Mouse (Mus musculus) heart, embryonic 11.5 days (tissue): Measurements from ENCODE around the gene Wdr48. TPM values are rescaled to one million over a fixed set of nuclear protein-coding genes. Genes with fewer than 3 reads are reported as not detected.

Experiments used
- ATAC-seq: fragments of 200-750 bp; cut with Nextera tagmentation; replicated peaks from 2 replicates; pipeline ENCODE4 v1.8.0; 2017; ENCODE audit warnings: moderate library complexity; ENCODE audit not compliant: insufficient number of reproducible peaks, low FRiP score, low TSS enrichment
- H3K27ac ChIP-seq: fragments of 300-500 bp; sonication (generic); 2 replicates; pipeline ENCODE4 v1.5.1; 2014; ENCODE audit warnings: mild to moderate bottlenecking, low read depth, low read length
- H3K27me3 ChIP-seq: fragments of 300-500 bp; sonication (generic); 2 replicates; pipeline ENCODE4 v1.6.1; 2014; ENCODE audit warnings: mild to moderate bottlenecking, low read length, mixed read lengths; ENCODE audit not compliant: control insufficient read depth, insufficient read depth
- H3K36me3 ChIP-seq: fragments of 300-500 bp; sonication (generic); 2 replicates; pipeline ENCODE4 v1.6.1; 2014; ENCODE audit warnings: mild to moderate bottlenecking, low read length, moderate library complexity, mixed read lengths; ENCODE audit not compliant: control insufficient read depth, insufficient read depth
- H3K4me1 ChIP-seq: fragments of 300-500 bp; sonication (generic); 2 replicates; pipeline ENCODE4 v1.6.1; 2014; ENCODE audit warnings: low read length; ENCODE audit not compliant: control insufficient read depth, insufficient read depth
- H3K4me2 ChIP-seq: fragments of 300-500 bp; sonication (generic); 2 replicates; pipeline ENCODE4 v1.6.1; 2014; ENCODE audit warnings: mild to moderate bottlenecking, moderate library complexity
- H3K4me3 ChIP-seq: fragments of 300-500 bp; sonication (generic); 2 replicates; pipeline ENCODE4 v1.5.1; 2014; ENCODE audit warnings: low read depth, low read length
- H3K9ac ChIP-seq: fragments of 300-500 bp; sonication (generic); 2 replicates; pipeline ENCODE4 v1.6.1; 2014; ENCODE audit warnings: mild to moderate bottlenecking, low read depth, low read length, moderate library complexity
- H3K9me3 ChIP-seq: fragments of 300-500 bp; sonication (generic); replicated peaks from 2 replicates; pipeline ENCODE4 v1.6.1; 2016; ENCODE audit warnings: low read length; ENCODE audit not compliant: control insufficient read depth
- WGBS: fragments of 180-500 bp; shearing (Covaris S2); extraction: QIAGEN DNeasy Blood & Tissue Kit; methylation state at CpG from one replicate; pipeline ENCODE4 v1.1.7; 2014; ENCODE audit not compliant: insufficient replicate concordance; 5-methylcytosine and 5-hydroxymethylcytosine counted together
- polyA plus RNA-seq: library from polyadenylated mRNA; unstranded; fragments of >200 nt; fragmentation: Nextera tagmentation; extraction: Ambion mirVana; gene quantifications from 2 replicates; pipeline ENCODE4 v1.2.1, GENCODE M21; 2014

Wdr48 gene
- polyA plus RNA-seq, 1 experiment from 2014 or later: 39.9 TPM

DNA sequence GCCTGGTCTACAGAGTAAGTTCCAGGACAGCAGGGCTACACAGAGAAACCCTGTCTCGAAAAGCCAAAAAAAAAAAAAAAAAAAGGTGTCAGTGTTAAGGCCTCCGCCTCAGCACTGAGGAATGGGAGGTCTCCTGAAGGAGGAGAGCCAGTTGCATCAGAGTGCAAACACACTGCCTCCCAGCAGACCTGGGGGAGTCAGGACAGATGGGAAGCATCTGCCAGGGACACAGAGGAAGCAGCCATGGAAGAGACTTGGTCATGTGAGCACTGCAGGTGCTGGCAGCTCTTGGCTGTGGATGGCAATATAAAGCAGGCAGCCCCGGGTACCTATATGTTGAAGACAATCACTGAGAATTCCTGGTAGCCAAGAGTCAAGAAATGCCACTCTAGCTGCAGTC is 15.3 kb downstream of the Wdr48 start:
- peaks cover 54% of the 10 kb centered on the region for H3K36me3 ChIP-seq
- no peak overlapping the region for H3K4me3 ChIP-seq
- H3K27ac ChIP-seq: no peak overlapping the region
- no peak for ATAC-seq
- no peaks in the 10 kb centered on the region for H3K4me1 ChIP-seq
- no peak overlapping the region for H3K4me2 ChIP-seq
- H3K27me3 ChIP-seq: no peaks in the 10 kb centered on the region
- H3K9me3 ChIP-seq: no peaks in the 10 kb centered on the region
- no peak overlapping the region for H3K9ac ChIP-seq
- WGBS: 79% methylated on average over 3 of the region's 3 CpGs

DNA sequence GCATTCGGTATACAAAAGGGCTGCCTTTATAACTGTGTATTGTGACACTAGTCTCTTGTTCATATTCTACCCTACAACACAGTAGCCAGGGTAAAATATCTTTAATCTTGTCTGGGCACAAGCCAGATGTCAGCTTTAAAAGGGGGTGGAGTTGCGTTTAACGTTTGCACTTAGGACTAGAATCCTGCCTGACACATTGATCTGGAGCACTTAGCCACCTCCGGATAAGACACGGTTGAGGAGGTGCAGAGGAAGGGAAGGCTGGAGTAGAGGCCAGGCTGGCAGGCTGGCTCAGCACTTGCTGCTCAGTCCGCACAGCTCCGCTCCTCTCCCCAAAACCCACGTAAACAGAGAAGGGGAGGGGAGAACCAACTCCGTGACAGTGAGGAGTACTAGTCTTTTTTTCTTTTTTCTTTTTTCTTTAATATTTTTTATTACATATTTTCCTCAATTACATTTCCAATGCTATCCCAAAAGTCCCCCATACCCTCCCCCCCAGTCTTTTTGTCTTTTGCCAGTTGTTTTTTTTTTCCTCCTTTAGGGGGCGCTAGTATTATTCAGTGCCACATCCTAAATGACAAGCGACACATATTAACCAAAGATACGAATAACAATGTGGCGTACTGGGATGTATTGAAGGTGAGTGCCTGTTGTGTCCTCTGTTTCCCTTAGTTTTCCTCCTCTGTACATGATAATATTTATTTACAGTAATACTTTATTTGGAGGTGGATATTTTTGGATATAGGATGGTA is 18.6 kb downstream of the Wdr48 start:
- Histone ChIP-seq H3K4me2 (no peak overlapping the region), H3K4me3 (no peak overlapping the region), H3K9me3 (no peaks in the 10 kb centered on the region), H3K27me3 (no peaks in the 10 kb centered on the region), H3K27ac (no peak overlapping the region), H3K9ac (no peak overlapping the region), H3K36me3 (peaks cover 50% of the 10 kb centered on the region), H3K4me1 (no peaks in the 10 kb centered on the region)
- WGBS: 74% methylated on average over 13 of the region's 13 CpGs
- ATAC-seq: no peak

DNA sequence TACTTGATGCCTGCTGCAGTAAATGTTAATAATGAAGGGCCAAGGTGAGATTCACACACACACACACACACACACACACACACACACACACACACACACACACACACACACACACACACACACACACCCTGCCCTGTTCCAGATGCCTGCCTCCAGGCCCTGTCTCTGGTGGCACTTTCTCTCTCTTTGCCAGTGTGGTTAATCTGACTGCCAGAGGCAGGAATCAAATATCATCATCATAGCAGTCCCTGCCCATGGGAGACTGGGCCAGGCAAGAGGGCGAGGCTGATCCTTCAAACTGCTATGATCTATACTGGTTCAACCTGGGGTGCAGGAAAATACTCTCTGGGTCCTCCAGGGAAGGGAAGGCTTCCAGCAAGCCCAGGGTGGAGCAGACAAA is 25.2 kb downstream of the Wdr48 start:
- Histone ChIP-seq H3K27ac (no peak overlapping the region), H3K4me3 (no peak overlapping the region), H3K36me3 (peaks cover 28% of the 10 kb centered on the region), H3K4me2 (no peak overlapping the region), H3K4me1 (no peaks in the 10 kb centered on the region), H3K27me3 (no peaks in the 10 kb centered on the region), H3K9me3 (no peaks in the 10 kb centered on the region), H3K9ac (no peak overlapping the region)
- WGBS: 79% methylated on average over 1 of the region's 1 CpGs
- ATAC-seq: no peak

DNA sequence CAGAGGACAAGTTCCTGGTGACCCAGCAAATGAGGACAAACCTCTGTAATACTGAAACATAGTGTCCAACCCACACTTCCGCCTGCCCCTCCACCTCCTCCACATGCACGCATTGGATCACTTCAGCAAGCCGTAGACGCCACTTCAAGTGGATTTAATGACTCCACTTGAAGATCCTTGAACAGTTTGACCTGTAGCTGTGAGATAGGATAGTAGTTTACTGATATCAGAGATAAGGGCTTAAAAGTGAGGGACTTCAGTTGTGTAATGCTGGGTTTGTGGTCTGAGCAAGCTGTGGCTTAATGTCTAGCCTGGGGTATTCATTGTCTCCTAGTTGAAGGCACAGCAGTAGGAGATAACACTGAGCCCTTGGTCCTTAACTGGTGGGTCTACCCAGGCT is 28.8 kb downstream of the Wdr48 start:
- Histone ChIP-seq H3K4me3 (no peak overlapping the region), H3K27me3 (no peaks in the 10 kb centered on the region), H3K27ac (no peak overlapping the region), H3K4me1 (no peaks in the 10 kb centered on the region), H3K9ac (no peak overlapping the region), H3K4me2 (no peak overlapping the region), H3K9me3 (no peaks in the 10 kb centered on the region), H3K36me3 (peaks cover 17% of the 10 kb centered on the region)
- ATAC-seq: no peak
- WGBS: 54% methylated on average over 4 of the region's 4 CpGs

DNA sequence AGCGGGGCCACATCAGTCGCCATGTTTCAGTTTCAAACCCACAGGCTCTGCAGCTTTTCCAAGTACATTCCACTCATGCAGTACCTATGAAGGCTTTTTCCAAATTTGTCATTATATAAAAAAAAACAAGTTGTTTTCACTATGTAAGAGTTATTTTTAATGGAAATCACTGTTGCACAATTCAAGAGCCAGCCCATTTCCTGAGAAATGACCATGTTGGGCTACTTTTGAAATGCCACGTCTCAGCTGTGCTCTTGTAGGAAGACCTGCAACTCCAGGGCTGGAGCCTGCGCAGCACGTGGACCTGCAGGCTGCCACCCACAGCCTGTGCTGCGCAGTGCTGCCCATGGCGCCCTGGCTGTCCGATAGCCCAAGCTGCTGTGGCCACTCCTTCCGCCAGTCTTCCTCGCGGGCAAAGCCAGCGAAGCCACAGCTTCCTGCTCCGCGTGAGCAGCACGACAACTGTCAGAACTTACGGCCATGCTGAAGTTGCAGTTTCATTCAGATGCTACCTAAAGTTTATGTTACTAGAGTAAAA is 30.5 kb downstream of the Wdr48 start:
- H3K27me3 ChIP-seq: no peaks in the 10 kb centered on the region
- no peak overlapping the region for H3K4me2 ChIP-seq
- ATAC-seq: no peak
- no peak overlapping the region for H3K9ac ChIP-seq
- no peaks in the 10 kb centered on the region for H3K4me1 ChIP-seq
- no peaks in the 10 kb centered on the region for H3K9me3 ChIP-seq
- no peak overlapping the region for H3K27ac ChIP-seq
- H3K4me3 ChIP-seq: no peak overlapping the region
- WGBS: 89% methylated on average over 16 of the region's 16 CpGs
- H3K36me3 ChIP-seq: peaks cover 16% of the 10 kb centered on the region

DNA sequence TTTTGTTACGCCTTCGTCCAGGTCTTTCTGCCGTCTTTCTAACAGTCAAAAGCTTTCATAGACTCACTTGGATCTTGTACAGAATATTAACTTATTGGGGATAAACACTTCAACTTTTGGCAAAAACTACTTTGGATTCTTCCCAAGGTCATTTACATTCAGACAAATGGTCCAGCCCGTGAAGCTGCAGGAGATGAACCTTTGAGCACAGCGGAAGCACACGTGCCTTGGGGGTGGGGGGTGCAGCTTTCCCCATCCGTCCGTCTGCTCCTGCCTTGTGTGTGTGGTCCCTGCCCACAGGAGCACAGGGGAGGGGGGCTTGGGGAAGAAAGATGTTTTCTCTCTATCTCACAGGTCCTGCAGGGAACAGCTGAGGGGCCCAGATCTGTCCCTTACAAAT is 31.1 kb downstream of the Wdr48 start:
- WGBS: 77% methylated on average over 8 of the region's 8 CpGs
- no peak for ATAC-seq
- H3K36me3 ChIP-seq: peaks cover 15% of the 10 kb centered on the region

DNA sequence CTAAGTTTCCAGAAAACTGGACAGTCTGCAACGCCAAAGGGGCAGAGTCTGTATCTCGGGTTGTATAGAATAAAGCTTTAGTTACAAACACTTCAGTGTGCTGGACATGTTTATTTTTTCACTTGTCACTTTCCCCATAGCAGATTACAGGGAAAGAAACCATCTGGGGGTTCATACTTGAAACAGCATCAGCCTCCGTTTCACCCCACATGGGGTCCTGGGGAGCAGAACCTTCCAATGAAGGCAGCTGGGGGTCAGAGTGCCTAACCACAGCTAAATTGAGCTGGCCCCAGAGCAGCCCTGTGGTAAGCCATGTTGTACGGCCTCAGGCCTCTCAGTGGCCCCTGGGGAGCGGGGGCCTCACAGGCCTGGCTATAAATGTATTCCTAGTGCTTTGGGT is 31.8 kb downstream of the Wdr48 start:
- WGBS: 77% methylated on average over 5 of the region's 5 CpGs
- H3K4me1 ChIP-seq: no peaks in the 10 kb centered on the region

More for the DNA sequence above, 31.1 kb downstream of the Wdr48 start:
- H3K4me2 ChIP-seq: no peak overlapping the region
- H3K4me3 ChIP-seq: no peak overlapping the region
- no peaks in the 10 kb centered on the region for H3K27me3 ChIP-seq
- no peaks in the 10 kb centered on the region for H3K9me3 ChIP-seq
- H3K4me1 ChIP-seq: no peaks in the 10 kb centered on the region
- H3K9ac ChIP-seq: no peak overlapping the region
- H3K27ac ChIP-seq: no peak overlapping the region

DNA sequence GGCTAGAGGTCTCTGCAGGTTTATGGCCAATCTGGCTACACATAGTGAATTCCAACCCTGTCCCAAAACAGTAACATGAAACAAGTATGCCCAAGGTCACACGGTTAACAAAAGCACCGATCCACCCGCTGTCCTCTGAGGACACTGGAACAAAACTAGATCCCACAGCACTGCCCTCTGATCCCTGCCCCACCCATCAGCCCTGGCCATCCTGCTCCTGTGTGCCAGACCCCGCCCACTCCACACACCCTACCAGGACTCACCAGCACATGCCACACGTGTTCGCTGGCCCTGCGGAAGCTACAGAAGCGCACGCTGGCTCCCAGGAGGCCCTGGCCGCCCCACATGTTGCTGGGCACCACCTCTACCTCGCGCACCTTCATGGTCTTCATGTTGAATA is 37.7 kb downstream of the Wdr48 start:
- Histone ChIP-seq H3K36me3 (peaks cover 17% of the 10 kb centered on the region; the same call in 1 of the 2 replicates), H3K9me3 (no peaks in the 10 kb centered on the region), H3K27me3 (no peaks in the 10 kb centered on the region), H3K4me1 (0 out of 2 replicates have a peak, but pooled peaks cover 2% of the 10 kb centered on the region), H3K27ac (no peak overlapping the region), H3K4me3 (no peak overlapping the region), H3K4me2 (no peak overlapping the region), H3K9ac (no peak overlapping the region)
- no peak for ATAC-seq
- WGBS: 90% methylated on average over 12 of the region's 12 CpGs

More for the DNA sequence above, 31.8 kb downstream of the Wdr48 start:
- Histone ChIP-seq H3K4me3 (no peak overlapping the region), H3K27me3 (no peaks in the 10 kb centered on the region), H3K4me2 (no peak overlapping the region), H3K27ac (no peak overlapping the region), H3K9me3 (no peaks in the 10 kb centered on the region), H3K36me3 (peaks cover 18% of the 10 kb centered on the region), H3K9ac (no peak overlapping the region)
- no peak for ATAC-seq

DNA sequence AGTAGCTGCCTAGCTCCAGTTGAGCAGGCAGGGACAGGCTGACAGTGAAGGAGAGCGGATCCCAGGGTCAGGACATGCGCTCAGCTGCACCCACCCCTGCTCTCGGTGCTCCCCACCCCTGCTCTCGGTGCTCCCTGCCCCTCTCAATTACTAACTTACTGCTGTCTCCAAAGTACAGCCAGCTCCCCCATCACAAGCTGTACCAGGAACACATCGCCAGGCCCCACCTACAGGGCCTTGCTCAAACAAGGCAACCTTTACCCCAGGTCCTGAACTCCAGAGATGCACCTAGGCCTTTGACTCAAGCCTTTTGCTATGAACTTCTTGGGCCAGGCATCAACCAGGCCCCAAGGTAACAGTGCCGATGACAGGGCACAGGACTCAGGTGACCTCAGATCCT is 39.0 kb downstream of the Wdr48 start:
- H3K36me3 ChIP-seq: peaks cover 17% of the 10 kb centered on the region; the same call in 1 of the 2 replicates
- ATAC-seq: no peak
- no peaks in the 10 kb centered on the region for H3K9me3 ChIP-seq
- no peaks in the 10 kb centered on the region for H3K27me3 ChIP-seq
- no peak overlapping the region for H3K9ac ChIP-seq
- H3K4me2 ChIP-seq: no peak overlapping the region
- WGBS: 84% methylated on average over 6 of the region's 6 CpGs
- H3K4me1 ChIP-seq: peaks cover 6% of the 10 kb centered on the region; the same call in 1 of the 2 replicates
- H3K4me3 ChIP-seq: no peak overlapping the region
- H3K27ac ChIP-seq: no peak overlapping the region
